Mouse (Mus musculus) kidney, adult 8-10 months (tissue): ENCODE measurements around the gene Nt5e.

Experiments
- DNase-seq, 2 experiments: peaks; one replicate each; pipeline ENCODE4 v3.0.0; 2022

Gene Nt5e

GRCm38 (mm10) chr9:88346857-88347256, 19.9 kb downstream of the Nt5e start:
- DNase-seq = no peak

GRCm38 (mm10) chr9:88348623-88349022, 21.6 kb downstream of the Nt5e start:
- DNase-seq = no peak

- DNase-seq = no peak
Measured at GRCm38 (mm10) chr9:88350317-88350716, 23.3 kb downstream of the Nt5e start.

GRCm38 (mm10) chr9:88351163-88351562, 24.2 kb downstream of the Nt5e start:
- no peak for DNase-seq

- DNase-seq = no peak
Measured at GRCm38 (mm10) chr9:88352741-88353140, 25.7 kb downstream of the Nt5e start.

GRCm38 (mm10) chr9:88353459-88353858, 26.5 kb downstream of the Nt5e start:
- no peak for DNase-seq

- no peak for DNase-seq
Measured at GRCm38 (mm10) chr9:88357173-88357572, 30.2 kb downstream of the Nt5e start.

- DNase-seq = no peak
Measured at GRCm38 (mm10) chr9:88359140-88359539, 32.1 kb downstream of the Nt5e start.

GRCm38 (mm10) chr9:88361211-88361909, 34.4 kb downstream of the Nt5e start:
- peak; percentile 32 to 48 for DNase-seq

GRCm38 (mm10) chr9:88362055-88362850, 35.3 kb downstream of the Nt5e start:
- DNase-seq = no peak

GRCm38 (mm10) chr9:88363102-88363501, 36.1 kb downstream of the Nt5e start:
- no peak for DNase-seq

- peak in 1 of 2 experiments; percentile 20 for DNase-seq
Measured at GRCm38 (mm10) chr9:88366308-88366707, 39.3 kb downstream of the Nt5e start.

- peak; percentile 20 to 30 for DNase-seq
Measured at GRCm38 (mm10) chr9:88366819-88367218, 39.8 kb downstream of the Nt5e start.

GRCm38 (mm10) chr9:88367322-88367721, 40.3 kb downstream of the Nt5e start:
- no peak for DNase-seq

- no peak for DNase-seq
Measured at GRCm38 (mm10) chr9:88367751-88368150, 40.8 kb downstream of the Nt5e start.

- DNase-seq = no peak
Measured at GRCm38 (mm10) chr9:88368476-88368875, 41.5 kb downstream of the Nt5e start.

GRCm38 (mm10) chr9:88369666-88370065, 42.7 kb downstream of the Nt5e start:
- DNase-seq = no peak

- no peak for DNase-seq
Measured at GRCm38 (mm10) chr9:88371201-88371600, 44.2 kb downstream of the Nt5e start.

GRCm38 (mm10) chr9:88373001-88373400, 46.0 kb downstream of the Nt5e start:
- no peak for DNase-seq

GRCm38 (mm10) chr9:88377483-88377882, 50.5 kb downstream of the Nt5e start:
- no peak for DNase-seq

GRCm38 (mm10) chr9:88379057-88379456, 52.1 kb downstream of the Nt5e start:
- no peak for DNase-seq

- DNase-seq = no peak
Measured at GRCm38 (mm10) chr9:88380076-88380475, 53.1 kb downstream of the Nt5e start.

- no peak for DNase-seq
Measured at GRCm38 (mm10) chr9:88380542-88380941, 53.5 kb downstream of the Nt5e start.

GRCm38 (mm10) chr9:88388826-88389225, 61.8 kb downstream of the Nt5e start:
- DNase-seq = no peak
